Mouse (Mus musculus) thymus, adult 18-20 months (tissue): ENCODE results near the gene Mex3d.

Experiments used
- DNase-seq, 2 experiments: peaks; one replicate each; pipeline ENCODE4 v3.0.0; 2022; ENCODE audit warnings: mixed read lengths in 2 of 2

The Mex3d gene

DNA sequence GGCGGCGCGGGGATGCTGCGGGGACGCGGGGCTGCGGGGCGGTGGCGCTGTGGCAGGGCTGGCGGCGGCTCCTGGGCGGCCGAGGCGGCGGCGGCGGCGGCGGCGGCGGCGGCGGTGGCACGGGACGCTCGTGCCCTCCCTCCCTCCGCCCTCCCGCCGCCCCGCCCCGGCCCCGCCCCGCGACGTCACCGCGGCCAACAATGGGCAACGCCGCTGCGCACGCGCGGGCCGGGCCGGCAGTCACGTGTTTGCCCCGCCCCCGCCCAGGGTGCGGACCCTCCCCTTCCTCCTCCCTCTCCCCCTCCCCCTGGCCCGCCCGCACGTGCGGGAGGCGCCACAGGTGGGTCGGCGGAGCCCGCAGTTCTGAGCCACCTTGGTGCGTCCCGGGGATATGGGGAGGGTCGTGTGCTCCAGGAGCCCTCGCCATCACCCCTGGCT, at the start of gene Mex3d:
Mex3d (minus strand) TSS at position 138 of the 438 bp plus-strand sequence.
- peak; percentile 71 to 77 for DNase-seq

- no peak for DNase-seq
These were observed 48.8 kb upstream of the Mex3d start for GRCm38 (mm10) chr10:80436276-80436675.

DNA sequence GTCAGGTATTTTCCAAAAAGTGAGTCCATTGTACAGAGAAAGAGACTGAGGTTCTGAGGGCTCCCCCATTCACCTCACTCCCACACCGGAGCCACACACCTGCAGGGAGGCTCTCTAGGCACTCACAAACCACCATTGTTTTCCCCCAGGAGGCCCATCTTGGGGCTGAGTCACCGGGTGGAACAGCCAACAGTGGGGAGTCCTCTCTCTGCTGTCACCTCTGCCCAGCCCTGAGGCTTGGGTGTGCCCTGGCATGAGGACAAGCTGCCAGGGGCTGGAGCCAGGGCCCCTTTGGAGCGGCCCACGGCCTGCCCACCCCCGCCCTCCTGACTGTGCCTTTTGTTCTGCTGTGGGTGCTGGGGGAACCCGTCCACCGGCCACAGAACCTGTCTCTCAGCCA, 48.3 kb upstream of the Mex3d start:
- no peak for DNase-seq

DNA sequence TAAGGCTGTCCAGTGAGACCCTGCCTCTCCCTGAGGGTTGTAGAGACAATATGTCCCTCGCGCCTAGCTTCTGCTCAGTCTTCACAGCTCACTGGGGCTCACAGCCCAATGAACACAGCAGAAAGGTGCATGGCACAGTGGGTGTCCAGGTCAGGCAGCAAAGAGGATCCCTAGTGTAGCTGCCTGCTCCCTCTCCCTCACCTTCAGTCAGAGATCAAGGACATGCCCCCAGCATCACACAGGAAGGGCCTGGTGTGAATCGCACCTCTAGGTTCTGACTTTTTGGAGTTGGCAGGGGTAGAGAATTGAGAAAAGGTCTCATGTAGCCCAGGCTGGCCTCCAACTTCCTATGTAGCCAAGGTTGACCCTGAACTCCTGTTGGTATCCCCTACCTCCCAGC, 47.4 kb upstream of the Mex3d start:
- no peak for DNase-seq

DNA sequence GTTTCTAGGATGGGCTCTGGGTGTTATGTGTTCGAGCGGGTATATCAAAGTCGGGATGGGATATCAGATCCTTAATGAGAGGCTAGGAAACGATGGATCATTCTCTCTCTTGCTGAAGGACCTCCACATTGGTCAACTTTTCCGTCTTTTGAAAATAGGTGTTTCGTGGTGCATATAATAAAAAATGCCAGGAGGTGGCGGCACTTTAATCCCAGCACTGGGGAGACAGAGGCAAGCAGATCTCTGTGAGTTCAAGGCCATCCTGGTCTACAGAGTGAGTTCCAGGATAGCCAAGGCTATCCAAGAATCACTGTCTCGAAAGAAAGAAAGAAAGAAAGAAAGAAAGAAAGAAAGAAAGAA, 46.8 kb upstream of the Mex3d start:
- no peak for DNase-seq

DNA sequence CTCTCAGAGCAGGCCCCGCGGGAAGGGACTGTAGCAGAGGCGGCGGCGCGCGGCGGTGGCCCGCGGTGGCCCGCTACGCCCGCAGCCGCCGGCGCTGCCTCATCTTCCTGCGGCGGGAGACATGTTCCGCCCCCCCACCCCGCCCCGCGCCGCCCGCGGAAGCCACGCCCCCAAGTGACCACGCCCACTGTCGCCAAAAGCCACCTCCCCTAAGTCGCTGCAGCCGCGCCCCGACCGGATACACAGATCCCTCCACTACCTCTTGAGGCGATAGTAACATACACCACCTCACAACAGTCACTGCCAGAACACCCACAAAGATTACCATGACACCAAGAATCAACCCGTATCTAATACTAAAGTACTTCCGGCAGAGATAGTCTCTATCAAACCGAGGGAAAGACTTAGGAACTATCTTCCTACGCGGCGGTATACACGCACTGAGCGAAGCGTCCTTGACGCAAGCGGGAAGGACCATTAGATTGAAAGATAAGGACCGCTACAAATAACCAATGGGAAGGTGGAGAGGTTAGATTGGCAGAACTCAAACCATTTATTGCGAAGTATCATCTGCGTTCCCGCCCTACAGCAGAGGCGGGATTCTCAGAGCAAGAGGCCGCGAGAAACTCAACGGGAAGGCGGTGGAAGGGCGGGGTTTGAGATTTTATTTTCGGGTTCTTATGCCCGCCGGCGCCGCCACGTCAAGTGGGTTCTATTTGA, 46.2 kb upstream of the Mex3d start, which contains the start of gene Tcf3:
Tcf3 (minus strand) TSS at position 135 of the 720 bp plus-strand sequence.
- DNase-seq = peak; percentile 87 to 93

DNA sequence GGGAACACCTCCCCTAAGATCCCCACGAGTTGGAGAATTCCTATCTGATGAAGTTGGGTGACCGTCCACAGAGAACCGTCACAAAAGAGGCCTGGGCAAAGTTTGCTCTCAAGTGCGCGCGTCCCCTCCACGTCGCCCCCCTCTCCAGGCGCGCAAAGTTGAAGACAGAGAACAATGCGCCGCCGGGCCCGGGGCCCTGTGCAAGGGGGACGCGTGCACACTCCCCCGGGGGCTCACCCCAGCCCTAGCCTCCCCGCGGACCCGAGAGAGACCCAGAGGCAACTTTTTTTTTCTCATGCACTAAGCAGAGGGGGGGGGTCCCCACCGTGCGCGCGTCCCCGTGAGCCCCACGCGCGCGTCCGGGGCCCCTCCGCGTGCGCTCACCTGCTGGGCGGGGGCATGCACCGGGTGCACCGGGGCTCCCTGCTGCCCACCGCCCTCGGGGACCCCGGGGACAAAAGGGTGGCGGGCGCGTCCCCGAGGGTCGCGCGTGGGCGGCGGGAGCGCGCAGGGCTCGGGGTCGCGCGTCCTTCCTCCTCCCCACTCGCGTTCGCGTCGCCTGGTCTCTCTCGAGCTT, 45.6 kb upstream of the Mex3d start:
- peak; percentile 38 to 59 for DNase-seq

GRCm38 (mm10) chr10:80432387-80432785, 44.9 kb upstream of the Mex3d start:
- no peak for DNase-seq

- peak; percentile 23 to 53 for DNase-seq
These were observed 44.3 kb upstream of the Mex3d start for GRCm38 (mm10) chr10:80431570-80432386.

- no peak for DNase-seq
These were observed 43.0 kb upstream of the Mex3d start for GRCm38 (mm10) chr10:80430375-80430980.

DNA sequence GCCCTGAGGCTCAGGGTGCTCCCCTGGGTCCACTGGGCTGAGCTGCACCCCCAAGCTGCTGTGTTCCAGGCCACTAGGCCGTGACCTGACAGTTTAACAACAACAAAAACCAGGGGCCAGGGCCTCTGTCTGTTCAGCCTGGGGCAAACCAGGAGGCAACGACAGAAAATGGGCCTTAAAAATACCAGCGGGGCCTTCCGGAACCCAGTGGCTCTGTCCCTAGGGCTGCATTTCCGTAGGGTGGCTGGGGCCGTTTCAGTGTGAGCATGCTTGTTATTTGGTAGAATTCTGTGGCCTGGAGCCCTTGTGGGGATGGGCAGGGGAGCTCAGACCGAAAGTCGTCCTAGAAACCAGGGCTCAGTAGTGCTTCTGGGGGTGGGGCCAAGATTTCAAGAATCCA, 42.3 kb upstream of the Mex3d start:
- DNase-seq = no peak

GRCm38 (mm10) chr10:80425041-80425440, 37.6 kb upstream of the Mex3d start:
- no peak for DNase-seq

DNA sequence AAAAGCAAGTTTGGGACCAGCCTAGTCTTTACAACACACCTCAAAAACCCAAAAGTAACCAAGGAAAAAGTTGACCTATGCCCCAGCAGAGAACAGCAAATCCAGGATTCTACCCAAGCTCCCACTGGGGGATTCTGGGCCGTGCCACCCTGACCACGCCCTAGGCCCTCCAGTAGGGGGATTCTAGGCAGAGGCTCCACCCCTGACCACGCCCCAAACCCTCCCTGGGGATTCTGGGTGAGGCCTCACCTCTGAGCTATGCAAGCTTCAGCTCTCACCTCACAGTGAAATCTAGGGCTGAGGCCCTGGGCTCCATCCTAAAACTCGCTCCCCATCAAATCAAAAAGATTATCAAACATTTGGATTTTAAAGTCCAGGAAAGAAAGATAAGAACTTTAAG, 36.1 kb upstream of the Mex3d start:
- no peak for DNase-seq

DNA sequence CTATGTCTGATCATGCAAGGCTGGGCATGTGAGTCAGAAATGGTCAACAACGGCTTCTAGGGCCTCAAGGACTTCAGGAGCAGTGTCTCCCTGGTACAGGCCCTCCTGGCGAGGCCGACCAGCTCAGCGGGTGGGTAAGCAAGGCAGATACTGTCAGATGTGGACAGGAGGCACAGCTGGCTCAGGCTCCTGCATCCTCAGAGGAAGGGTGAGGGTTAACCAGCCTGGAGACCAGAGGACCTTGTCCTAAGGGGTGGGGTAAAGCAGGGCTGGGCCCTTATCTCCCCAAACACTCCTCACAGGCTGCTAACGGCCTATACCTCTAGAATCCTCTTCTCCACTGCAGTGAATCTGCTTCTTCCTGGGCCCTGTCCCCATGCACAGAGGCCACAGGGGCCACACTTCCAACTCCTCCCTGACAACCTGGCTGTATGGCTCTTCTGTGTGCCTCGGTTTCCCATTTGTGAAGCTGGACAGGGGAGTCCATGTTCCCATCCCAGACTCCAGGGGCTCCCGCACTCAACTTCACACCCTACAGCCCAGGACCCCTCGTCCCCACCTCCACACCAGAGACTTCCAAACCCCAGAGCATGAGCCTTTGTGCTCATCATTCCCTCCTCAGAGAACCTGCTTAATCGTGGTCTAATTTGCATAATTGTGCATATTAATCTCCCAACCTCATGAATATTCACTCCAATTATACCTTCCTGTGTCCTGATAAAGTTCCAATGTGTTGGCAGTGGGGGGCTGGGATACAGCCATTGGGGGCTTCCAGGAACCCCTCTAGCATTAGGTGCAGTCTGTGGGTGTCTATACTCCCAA, 34.4 kb upstream of the Mex3d start:
- no peak for DNase-seq

DNA sequence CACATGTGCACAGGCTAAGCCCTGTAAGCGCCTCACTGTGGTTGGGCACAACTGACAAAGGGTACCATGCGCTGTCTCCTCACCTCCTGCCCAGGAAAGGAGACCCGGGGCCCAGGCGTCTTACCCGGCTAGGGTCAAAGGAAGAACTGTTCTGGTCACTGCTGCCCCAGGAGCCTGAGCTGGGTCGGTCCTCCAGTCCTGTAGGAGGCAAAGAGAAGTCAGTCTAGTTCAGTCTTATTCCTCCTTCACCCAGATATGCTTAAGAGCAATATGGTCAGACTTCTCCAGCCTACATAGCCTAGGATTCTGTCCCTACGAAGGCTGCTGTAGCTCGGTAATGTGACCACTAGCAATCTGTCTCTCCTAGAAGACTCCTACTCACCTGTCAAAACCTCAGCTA, 33.7 kb upstream of the Mex3d start:
- no peak for DNase-seq

- DNase-seq = no peak
These were observed 33.3 kb upstream of the Mex3d start for GRCm38 (mm10) chr10:80420729-80421128.

- no peak for DNase-seq
These were observed 32.0 kb upstream of the Mex3d start for GRCm38 (mm10) chr10:80419419-80419818.

GRCm38 (mm10) chr10:80418311-80418710, 30.9 kb upstream of the Mex3d start:
- DNase-seq = no peak

- DNase-seq = no peak
These were observed 30.4 kb upstream of the Mex3d start for GRCm38 (mm10) chr10:80417841-80418240.

DNA sequence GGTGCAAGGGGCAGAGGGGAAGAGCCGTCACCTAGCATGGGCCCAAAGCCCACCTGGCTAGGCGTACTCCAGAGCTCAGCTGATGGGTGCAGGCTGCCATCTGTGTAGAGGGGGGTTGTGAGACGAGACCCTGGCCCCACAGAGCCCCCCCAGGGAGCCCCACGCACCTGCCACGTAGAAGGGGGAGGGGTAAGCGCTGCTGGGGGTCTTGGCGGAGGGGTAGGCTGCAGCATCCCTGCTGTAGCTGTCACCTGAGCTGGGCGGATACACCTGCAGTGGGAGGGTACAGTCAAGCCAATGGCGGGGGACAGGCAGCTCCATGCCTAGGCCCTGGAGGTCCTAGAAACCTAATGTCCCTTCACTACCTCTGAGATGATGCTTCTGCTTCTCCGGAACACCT, 29.9 kb upstream of the Mex3d start:
- DNase-seq = no peak

DNA sequence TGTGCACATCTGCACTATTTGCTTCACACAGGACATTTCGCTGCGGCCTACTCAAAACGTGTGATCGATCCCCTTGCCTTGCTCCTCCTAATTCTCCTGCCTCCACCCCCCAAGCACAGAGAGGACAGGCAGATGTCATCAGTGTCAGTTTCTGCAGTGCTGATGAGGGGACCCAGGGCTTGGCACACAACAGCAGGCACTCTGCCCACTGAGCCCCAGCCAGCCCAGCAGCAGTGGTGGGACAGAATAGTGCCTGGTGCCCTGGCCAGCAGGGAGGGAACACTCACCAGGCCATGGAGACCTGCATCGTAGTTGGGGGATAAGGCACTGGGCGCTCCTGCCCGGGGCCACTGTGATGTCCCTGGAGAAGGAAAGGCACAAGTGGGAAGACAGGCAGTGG, 28.1 kb upstream of the Mex3d start:
- DNase-seq = no peak
